Mouse (Mus musculus): ENCODE measurements around the gene Cfap74. TPM values are rescaled to one million over a fixed set of nuclear protein-coding genes. Genes with fewer than 3 reads are reported as not detected.
"Not testable (repeated sequence)": the region's sequence is repeated elsewhere in the genome, so short reads cannot be mapped to it uniquely, and the experiment has no call there.

The Cfap74 gene
- total and polyA plus RNA-seq, 3 experiments: 0.11 TPM; not detected in 2

DNA sequence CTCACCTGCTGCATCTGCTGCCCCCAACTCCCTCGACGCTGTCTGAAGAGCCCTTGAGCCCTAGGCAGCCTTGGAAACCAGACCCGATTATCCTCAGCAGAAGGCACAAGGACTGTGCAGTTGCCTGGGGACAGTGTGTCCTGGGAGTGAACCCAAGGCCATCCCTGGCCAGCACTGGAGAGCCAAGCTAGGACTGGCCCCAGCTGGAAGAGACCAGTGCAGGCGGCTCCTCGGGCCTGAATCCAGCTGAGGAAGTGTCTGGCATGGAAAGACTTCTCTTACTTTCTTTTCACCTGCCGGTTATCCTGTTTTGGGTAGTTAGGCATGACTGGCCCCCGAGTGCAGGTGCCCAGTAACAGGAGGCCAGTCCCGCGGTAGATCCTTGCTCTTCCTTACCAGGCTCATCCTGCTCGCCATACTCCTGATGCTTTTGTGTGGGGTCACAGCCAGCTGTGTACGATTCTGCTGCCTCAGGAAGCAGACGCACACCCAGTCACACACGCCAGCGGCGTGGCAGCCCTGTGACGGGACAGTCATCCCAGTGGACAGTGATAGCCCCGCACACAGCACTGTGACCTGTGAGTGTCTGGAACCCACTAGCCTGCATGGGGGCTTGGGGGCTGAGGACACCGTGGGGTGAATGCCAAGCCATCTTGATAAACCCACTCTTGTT lies 60.7 kb downstream of the Cfap74 start:
- no peak overlapping the region for H3K4me3 ChIP-seq (ENCODE audit: low read depth, low read length)
- TF ChIP-seq GATA2 (IDR thresholded peaks at IDR 0.05; ENCODE audit: borderline replicate concordance, low read depth, low read length) (no peak), POLR2AphosphoS5 (IDR thresholded peaks at IDR 0.05; ENCODE audit: insufficient replicate concordance, low read depth, low read length) (no peak), GATA1 (IDR thresholded peaks at IDR 0.05; ENCODE audit: borderline replicate concordance, low read length) (no peak), TAL1 (conservative IDR thresholded peaks at IDR 0.05; ENCODE audit: low read depth, low read length) (no peak)
- H3K9me3 ChIP-seq (replicated peaks): no peaks in the 10 kb centered on the region
- H3K4me1 ChIP-seq (ENCODE audit: insufficient read depth, low read depth, low read length): peaks cover 7% of the 10 kb centered on the region; the same call in 1 of the 2 replicates
- DNase-seq (ENCODE audit: low spot score) (no peak), ATAC-seq (ENCODE audit: extremely low read depth, insufficient number of reproducible peaks, low FRiP score, poor library complexity, severe bottlenecking) (no peak)
- peaks cover 37% of the 10 kb centered on the region for H3K27me3 ChIP-seq (ENCODE audit: insufficient read depth, low read length)
- H3K36me3 ChIP-seq (replicated peaks): no peaks in the 10 kb centered on the region

DNA sequence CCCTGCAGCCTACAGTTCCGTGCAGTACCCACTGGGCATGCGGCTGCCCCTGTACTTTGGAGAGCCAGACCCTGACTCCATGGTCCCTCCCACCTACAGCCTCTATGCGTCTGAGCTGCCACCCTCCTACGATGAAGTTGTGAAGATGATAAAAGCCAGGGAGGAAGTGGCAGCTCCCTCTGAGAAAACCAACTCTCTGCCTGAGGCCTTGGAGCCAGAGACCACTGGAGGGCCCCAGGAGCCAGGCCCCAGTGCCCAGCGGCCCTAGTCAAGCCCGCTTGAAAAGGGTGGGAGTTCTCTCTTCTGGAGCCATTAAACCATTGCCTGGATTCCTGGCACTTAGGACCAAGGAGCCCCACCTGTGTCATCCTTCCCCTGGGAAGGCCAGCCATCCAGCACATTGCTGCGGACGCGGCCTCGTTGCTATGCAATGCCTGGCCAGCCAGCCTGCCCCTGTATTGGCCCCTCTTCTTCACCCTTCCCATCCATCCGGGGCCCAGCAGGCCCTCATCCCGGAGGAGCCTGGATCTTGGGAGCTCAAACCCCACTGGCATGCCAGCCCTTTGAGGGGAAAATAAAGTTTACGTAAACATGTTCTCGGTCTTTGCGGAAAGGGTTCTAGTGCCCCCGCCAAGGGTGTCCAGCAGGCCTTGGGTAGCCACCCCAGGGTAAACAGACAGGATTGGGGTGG lies 61.4 kb downstream of the Cfap74 start:
- Histone ChIP-seq H3K4me3 (ENCODE audit: low read depth, low read length) (no peak overlapping the region), H3K4me1 (ENCODE audit: insufficient read depth, low read depth, low read length) (peaks cover 7% of the 10 kb centered on the region; the same call in 1 of the 2 replicates), H3K36me3 (replicated peaks) (no peaks in the 10 kb centered on the region), H3K9me3 (replicated peaks) (no peaks in the 10 kb centered on the region), H3K27me3 (ENCODE audit: insufficient read depth, low read length) (peaks cover 34% of the 10 kb centered on the region)
- DNase-seq (ENCODE audit: low spot score) (no peak), ATAC-seq (ENCODE audit: extremely low read depth, insufficient number of reproducible peaks, low FRiP score, poor library complexity, severe bottlenecking) (no peak)
- TF ChIP-seq GATA1 (IDR thresholded peaks at IDR 0.05; ENCODE audit: borderline replicate concordance, low read length): no peak
- no peak for TF ChIP-seq TAL1 (conservative IDR thresholded peaks at IDR 0.05; ENCODE audit: low read depth, low read length)
- TF ChIP-seq GATA2 (IDR thresholded peaks at IDR 0.05; ENCODE audit: borderline replicate concordance, low read depth, low read length): no peak
- TF ChIP-seq CTCF (IDR thresholded peaks at IDR 0.05; ENCODE audit: low read depth, low read length): no peak
- TF ChIP-seq POLR2AphosphoS5 (IDR thresholded peaks at IDR 0.05; ENCODE audit: insufficient replicate concordance, low read depth, low read length): no peak

DNA sequence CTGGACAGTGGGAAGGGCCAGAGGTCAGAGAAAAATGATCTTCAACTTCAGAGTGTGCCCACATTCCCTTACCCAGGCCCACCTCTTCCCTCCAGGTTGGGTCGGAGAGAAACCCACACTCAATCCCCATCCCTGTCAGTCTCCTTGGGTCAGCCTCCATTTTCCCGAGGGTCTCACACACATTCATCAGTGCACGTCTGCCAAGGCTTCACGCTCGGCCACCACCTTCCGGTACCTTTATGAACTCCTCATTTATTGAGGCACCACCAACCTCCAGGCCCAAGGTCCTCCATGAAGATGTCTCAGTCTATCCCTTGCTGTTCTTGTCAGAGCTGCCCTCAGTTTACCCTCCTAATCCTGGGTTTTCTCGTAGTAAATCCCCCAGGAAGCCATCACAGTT lies 62.0 kb downstream of the Cfap74 start:
- Histone ChIP-seq H3K4me3 (ENCODE audit: low read depth, low read length) (no peak overlapping the region), H3K4me1 (ENCODE audit: insufficient read depth, low read depth, low read length) (peaks cover 7% of the 10 kb centered on the region; the same call in 1 of the 2 replicates), H3K27me3 (ENCODE audit: insufficient read depth, low read length) (peaks cover 33% of the 10 kb centered on the region), H3K36me3 (replicated peaks) (no peaks in the 10 kb centered on the region), H3K9me3 (replicated peaks) (no peaks in the 10 kb centered on the region)
- DNase-seq (ENCODE audit: low spot score): no peak
- TF ChIP-seq TAL1 (conservative IDR thresholded peaks at IDR 0.05; ENCODE audit: low read depth, low read length) (no peak), POLR2AphosphoS5 (IDR thresholded peaks at IDR 0.05; ENCODE audit: insufficient replicate concordance, low read depth, low read length) (no peak), GATA1 (IDR thresholded peaks at IDR 0.05; ENCODE audit: borderline replicate concordance, low read length) (no peak), CTCF (IDR thresholded peaks at IDR 0.05; ENCODE audit: low read depth, low read length) (no peak), GATA2 (IDR thresholded peaks at IDR 0.05; ENCODE audit: borderline replicate concordance, low read depth, low read length) (no peak)
- no peak for ATAC-seq (ENCODE audit: extremely low read depth, insufficient number of reproducible peaks, low FRiP score, poor library complexity, severe bottlenecking)

DNA sequence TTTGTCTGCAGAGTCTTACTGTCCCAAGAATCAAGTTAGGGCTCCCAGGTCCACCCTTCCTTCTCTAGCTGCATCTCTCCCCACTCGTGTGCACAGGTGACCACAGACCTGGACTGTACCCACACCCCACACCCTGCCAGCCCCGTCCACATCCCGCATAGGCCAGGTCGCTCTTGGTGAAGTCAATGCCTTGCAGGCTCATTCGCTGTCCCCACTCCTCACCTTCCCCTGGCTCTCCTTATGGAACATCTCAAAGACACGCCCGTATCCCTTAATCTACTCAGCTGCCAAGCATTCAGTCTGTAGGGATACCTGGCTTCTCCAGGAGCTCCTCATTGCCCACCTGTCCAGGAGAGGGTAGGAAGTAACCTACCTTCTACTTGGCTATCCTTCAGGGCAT lies 62.4 kb downstream of the Cfap74 start:
- TF ChIP-seq POLR2AphosphoS5 (IDR thresholded peaks at IDR 0.05; ENCODE audit: insufficient replicate concordance, low read depth, low read length): no peak
- TF ChIP-seq TAL1 (conservative IDR thresholded peaks at IDR 0.05; ENCODE audit: low read depth, low read length): no peak
- TF ChIP-seq GATA2 (IDR thresholded peaks at IDR 0.05; ENCODE audit: borderline replicate concordance, low read depth, low read length): no peak
- no peak for TF ChIP-seq GATA1 (IDR thresholded peaks at IDR 0.05; ENCODE audit: borderline replicate concordance, low read length)
- TF ChIP-seq CTCF (IDR thresholded peaks at IDR 0.05; ENCODE audit: low read depth, low read length): no peak
- DNase-seq (ENCODE audit: low spot score) (no peak), ATAC-seq (ENCODE audit: extremely low read depth, insufficient number of reproducible peaks, low FRiP score, poor library complexity, severe bottlenecking) (no peak)
- H3K27me3 ChIP-seq (ENCODE audit: insufficient read depth, low read length): peaks cover 33% of the 10 kb centered on the region
- H3K36me3 ChIP-seq (replicated peaks): no peaks in the 10 kb centered on the region
- no peaks in the 10 kb centered on the region for H3K9me3 ChIP-seq (replicated peaks)
- no peak overlapping the region for H3K4me3 ChIP-seq (ENCODE audit: low read depth, low read length)
- H3K4me1 ChIP-seq (ENCODE audit: insufficient read depth, low read depth, low read length): peaks cover 7% of the 10 kb centered on the region; the same call in 1 of the 2 replicates

DNA sequence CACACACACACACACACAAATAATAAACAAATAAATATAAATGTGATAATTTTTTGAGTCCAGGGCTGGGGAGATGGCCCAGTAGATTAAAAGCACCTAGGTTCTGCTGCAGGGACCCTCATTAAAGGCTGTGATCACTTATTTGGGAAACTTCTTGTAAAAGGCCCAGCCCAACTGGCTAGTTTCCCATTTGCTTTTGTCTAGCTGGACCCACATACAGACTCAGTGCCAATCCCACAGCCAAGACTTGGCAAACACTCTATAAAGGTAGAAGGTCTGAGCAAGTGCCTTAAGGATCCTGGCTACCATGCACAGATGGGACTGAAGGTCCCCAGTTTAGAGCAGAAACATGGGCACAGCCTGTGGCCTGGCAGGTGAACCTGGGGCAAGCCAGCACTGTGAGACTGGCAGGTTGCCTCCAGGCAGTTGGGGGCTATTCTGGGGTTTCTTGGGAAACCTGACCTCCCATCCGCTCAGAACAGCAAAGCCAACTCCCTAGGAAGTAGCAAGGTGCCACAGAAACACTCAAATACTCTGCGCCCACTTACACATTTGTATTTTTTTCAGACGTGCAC lies 63.8 kb downstream of the Cfap74 start:
- ATAC-seq (ENCODE audit: extremely low read depth, insufficient number of reproducible peaks, low FRiP score, poor library complexity, severe bottlenecking) (no peak), DNase-seq (ENCODE audit: low spot score) (no peak)
- H3K27me3 ChIP-seq (ENCODE audit: insufficient read depth, low read length): peaks cover 30% of the 10 kb centered on the region
- H3K36me3 ChIP-seq (replicated peaks): no peaks in the 10 kb centered on the region
- peaks cover 7% of the 10 kb centered on the region; the same call in 1 of the 2 replicates for H3K4me1 ChIP-seq (ENCODE audit: insufficient read depth, low read depth, low read length)
- no peak overlapping the region for H3K4me3 ChIP-seq (ENCODE audit: low read depth, low read length)
- TF ChIP-seq GATA1 (IDR thresholded peaks at IDR 0.05; ENCODE audit: borderline replicate concordance, low read length): no peak
- TF ChIP-seq POLR2AphosphoS5 (IDR thresholded peaks at IDR 0.05; ENCODE audit: insufficient replicate concordance, low read depth, low read length): no peak
- TF ChIP-seq GATA2 (IDR thresholded peaks at IDR 0.05; ENCODE audit: borderline replicate concordance, low read depth, low read length): no peak
- TF ChIP-seq TAL1 (conservative IDR thresholded peaks at IDR 0.05; ENCODE audit: low read depth, low read length): no peak
- no peak for TF ChIP-seq CTCF (IDR thresholded peaks at IDR 0.05; ENCODE audit: low read depth, low read length)
- H3K9me3 ChIP-seq (replicated peaks): no peaks in the 10 kb centered on the region

DNA sequence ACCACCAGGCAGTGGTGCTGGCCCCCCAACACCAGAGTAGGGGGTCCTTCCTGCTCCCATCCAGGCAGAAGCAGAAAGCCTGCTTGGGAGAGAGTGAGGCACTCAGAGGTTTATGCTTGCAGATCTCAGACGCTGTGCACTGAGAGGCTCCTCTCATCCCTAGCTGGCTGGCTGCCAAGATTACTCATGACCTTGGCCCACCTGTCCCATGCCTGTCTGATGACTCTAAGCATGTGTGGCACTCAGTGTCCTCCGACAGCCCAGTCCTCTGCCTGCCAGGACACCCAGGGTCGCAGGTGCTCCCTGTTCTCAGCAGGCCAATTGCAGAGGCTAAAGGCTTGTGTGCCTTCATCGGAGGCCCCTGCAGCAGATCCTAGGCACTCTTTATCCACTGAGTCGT lies 64.3 kb downstream of the Cfap74 start:
- H3K4me3 ChIP-seq (ENCODE audit: low read depth, low read length): no peak overlapping the region
- no peak for TF ChIP-seq GATA1 (IDR thresholded peaks at IDR 0.05; ENCODE audit: borderline replicate concordance, low read length)
- no peak for TF ChIP-seq GATA2 (IDR thresholded peaks at IDR 0.05; ENCODE audit: borderline replicate concordance, low read depth, low read length)
- TF ChIP-seq CTCF (IDR thresholded peaks at IDR 0.05; ENCODE audit: low read depth, low read length): no peak
- no peak for TF ChIP-seq TAL1 (conservative IDR thresholded peaks at IDR 0.05; ENCODE audit: low read depth, low read length)
- no peak for TF ChIP-seq POLR2AphosphoS5 (IDR thresholded peaks at IDR 0.05; ENCODE audit: insufficient replicate concordance, low read depth, low read length)
- no peaks in the 10 kb centered on the region for H3K9me3 ChIP-seq (replicated peaks)
- H3K4me1 ChIP-seq (ENCODE audit: insufficient read depth, low read depth, low read length): peaks cover 7% of the 10 kb centered on the region; the same call in 1 of the 2 replicates
- DNase-seq (ENCODE audit: low spot score) (no peak), ATAC-seq (ENCODE audit: extremely low read depth, insufficient number of reproducible peaks, low FRiP score, poor library complexity, severe bottlenecking) (no peak)
- no peaks in the 10 kb centered on the region for H3K36me3 ChIP-seq (replicated peaks)
- H3K27me3 ChIP-seq (ENCODE audit: insufficient read depth, low read length): peaks cover 28% of the 10 kb centered on the region

DNA sequence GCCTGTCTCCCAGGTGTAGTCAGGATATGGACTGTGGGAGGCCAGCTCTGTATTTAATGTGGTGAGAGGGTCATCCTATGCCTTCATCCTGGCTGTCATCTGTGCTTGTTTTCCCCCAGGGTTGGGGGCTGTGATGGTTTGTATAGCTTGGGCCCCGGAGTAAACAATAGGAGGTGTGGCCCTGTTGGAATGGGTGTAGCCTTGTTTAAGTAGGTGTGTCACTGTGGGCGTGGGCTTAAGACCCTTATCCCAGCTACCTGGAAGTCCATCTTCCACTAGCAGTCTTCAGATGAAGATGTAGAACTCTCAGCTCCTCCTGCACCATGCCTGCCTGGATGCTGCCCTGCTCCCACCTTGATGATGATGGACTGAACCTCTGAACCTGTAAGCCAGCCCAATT lies 64.8 kb downstream of the Cfap74 start:
- H3K4me3 ChIP-seq (ENCODE audit: low read depth, low read length); H3K9me3 ChIP-seq (replicated peaks); ATAC-seq (ENCODE audit: extremely low read depth, insufficient number of reproducible peaks, low FRiP score, poor library complexity, severe bottlenecking); DNase-seq (ENCODE audit: low spot score); H3K4me1 ChIP-seq (ENCODE audit: insufficient read depth, low read depth, low read length); H3K36me3 ChIP-seq (replicated peaks): not testable (repeated sequence)
- peaks cover 28% of the 10 kb centered on the region for H3K27me3 ChIP-seq (ENCODE audit: insufficient read depth, low read length)
